Mouse (Mus musculus) brain, embryonic 14.5 days (tissue): ENCODE results near the gene Rflna. TPM values are rescaled to one million over a fixed set of nuclear protein-coding genes. Genes with fewer than 3 reads are reported as not detected.

ENCODE experiments used
- DNase-seq: peaks from one replicate; pipeline ENCODE4 v3.0.0-alpha.2; 2011; ENCODE audit warnings: low read depth
- CTCF ChIP-seq: fragments of 200-500 bp; IDR thresholded peaks from 2 replicates; pipeline ENCODE4 v1.5.1; 2012; ENCODE audit warnings: inconsistent platforms, mild to moderate bottlenecking, moderate library complexity, borderline replicate concordance; ENCODE audit not compliant: insufficient read depth, insufficient read length; ENCODE audit errors: extremely low read depth
- POLR2A ChIP-seq: fragments of 200-500 bp; IDR thresholded peaks from 2 replicates; pipeline ENCODE4 v1.6.1; 2012; ENCODE audit warnings: mild to moderate bottlenecking, inconsistent platforms, borderline replicate concordance; ENCODE audit not compliant: poor library complexity, insufficient read depth, insufficient read length, severe bottlenecking; ENCODE audit errors: extremely low read depth
- polyA plus RNA-seq: library from polyadenylated mRNA; depleted of rRNA; stranded (reverse); fragments of >200 nt; gene quantifications from 2 replicates; pipeline ENCODE4 v1.2.3, GENCODE M21; 2012

Rflna gene
- polyA plus RNA-seq, 1 experiment = 8.4 TPM

DNA sequence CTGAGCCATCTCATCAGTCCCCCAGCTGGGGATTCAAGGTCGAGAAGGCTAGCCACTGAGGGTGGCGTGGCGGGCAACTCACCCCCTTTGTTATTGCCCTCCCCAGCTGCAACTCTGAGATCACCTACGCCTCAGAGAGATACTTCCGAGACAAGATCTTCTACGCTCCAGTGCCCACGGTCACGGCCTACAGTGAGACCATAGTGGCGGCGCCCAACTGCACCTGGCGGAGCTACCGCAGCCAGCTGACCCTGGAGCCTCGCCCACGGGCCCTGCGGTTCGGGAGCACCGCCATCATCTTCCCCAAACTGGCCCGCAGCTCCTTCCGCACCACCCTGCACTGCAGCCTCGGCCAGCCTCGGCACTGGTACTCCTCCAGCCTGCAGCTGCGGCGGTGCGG, 8.1 kb downstream of the Rflna start:
- TF ChIP-seq CTCF (no peak), POLR2A (no peak)
- DNase-seq = no peak

GRCm38 (mm10) chr5:125011628-125012027, 8.6 kb downstream of the Rflna start:
- TF ChIP-seq POLR2A (no peak), CTCF (no peak)

GRCm38 (mm10) chr5:125014497-125014896, 11.5 kb downstream of the Rflna start:
- DNase-seq = peak; percentile 35
- TF ChIP-seq POLR2A = no peak
- TF ChIP-seq CTCF = peak; percentile 74

More at GRCm38 (mm10) chr5:125011628-125012027, 8.6 kb downstream of the Rflna start:
- no peak for DNase-seq

- DNase-seq = peak; percentile 58
These were observed 12.0 kb downstream of the Rflna start for GRCm38 (mm10) chr5:125015066-125015465.

GRCm38 (mm10) chr5:125015576-125015975, 12.6 kb downstream of the Rflna start:
- TF ChIP-seq CTCF (no peak), POLR2A (no peak)
- no peak for DNase-seq

More at GRCm38 (mm10) chr5:125015066-125015465, 12.0 kb downstream of the Rflna start:
- TF ChIP-seq POLR2A (no peak), CTCF (no peak)

GRCm38 (mm10) chr5:125016421-125017242, 13.6 kb downstream of the Rflna start:
- TF ChIP-seq CTCF = no peak; the same call in 1 of the 2 replicates
- TF ChIP-seq POLR2A = no peak
- no peak for DNase-seq

- TF ChIP-seq POLR2A (no peak), CTCF (no peak)
- DNase-seq = peak; percentile 70
These were observed 14.3 kb downstream of the Rflna start for GRCm38 (mm10) chr5:125017332-125017731.

DNA sequence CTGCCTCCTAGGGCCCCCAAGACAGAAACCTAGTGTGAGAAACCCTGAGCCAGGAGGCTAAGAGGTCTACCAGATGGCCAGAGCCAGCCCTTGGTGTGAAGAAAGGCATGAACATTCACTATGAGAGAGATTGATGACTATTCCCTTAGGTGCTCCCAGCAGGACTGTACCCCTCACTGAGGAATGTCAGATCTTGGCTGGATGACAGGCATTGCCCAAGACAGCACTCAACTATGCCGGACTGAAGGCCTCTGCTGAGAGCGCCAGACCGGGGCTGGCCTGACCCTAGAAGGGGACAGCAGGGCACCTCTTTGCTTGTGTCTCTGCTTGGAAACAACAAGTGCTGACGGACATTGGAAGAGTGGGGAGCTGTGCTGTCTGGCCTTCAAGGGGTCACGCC, 16.1 kb downstream of the Rflna start:
- TF ChIP-seq CTCF (no peak), POLR2A (no peak)
- no peak for DNase-seq

DNA sequence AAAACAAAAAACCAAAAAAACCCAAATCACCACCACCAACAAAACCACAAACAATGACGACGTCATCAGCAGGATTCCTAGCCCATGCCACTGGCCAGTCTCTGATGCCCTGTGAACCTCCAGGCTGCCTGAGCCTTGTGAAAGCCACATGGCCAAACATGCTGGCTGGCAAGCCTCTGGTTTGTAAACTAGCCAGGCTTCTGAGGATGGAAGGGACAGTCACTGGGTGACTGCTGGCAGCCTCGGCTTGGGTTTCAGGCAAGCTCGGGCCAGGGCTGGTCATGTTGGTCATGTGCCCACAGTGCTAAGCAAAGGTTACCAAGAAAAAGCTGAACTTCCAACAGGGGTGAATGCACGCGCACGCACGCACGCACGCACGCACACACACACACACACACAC, 18.3 kb downstream of the Rflna start:
- no peak for DNase-seq
- TF ChIP-seq CTCF (no peak), POLR2A (no peak)

DNA sequence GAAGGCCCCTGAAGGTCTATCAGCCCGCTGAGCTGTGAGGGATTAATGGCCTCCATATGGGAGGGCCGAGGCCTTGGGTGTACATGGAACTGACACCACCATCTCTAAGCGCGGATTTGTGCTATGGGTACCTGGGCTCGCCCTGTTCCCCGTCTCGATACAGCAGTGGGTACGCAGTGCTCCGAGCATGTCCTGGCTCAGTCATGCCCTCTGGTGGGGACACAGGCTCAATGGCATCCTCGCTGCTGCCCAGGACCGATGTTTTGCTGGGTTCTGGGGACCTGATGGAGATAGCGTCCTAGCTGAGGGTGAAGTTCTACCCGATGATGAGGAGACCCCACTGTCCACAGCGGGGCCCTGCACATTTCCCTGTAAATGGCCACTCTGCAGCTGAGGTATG, 21.0 kb downstream of the Rflna start:
- TF ChIP-seq POLR2A (no peak), CTCF (peak; percentile 68)
- DNase-seq = no peak

- DNase-seq = no peak
- TF ChIP-seq POLR2A (no peak), CTCF (no peak)
These were observed 25.4 kb downstream of the Rflna start for GRCm38 (mm10) chr5:125028371-125028770.

DNA sequence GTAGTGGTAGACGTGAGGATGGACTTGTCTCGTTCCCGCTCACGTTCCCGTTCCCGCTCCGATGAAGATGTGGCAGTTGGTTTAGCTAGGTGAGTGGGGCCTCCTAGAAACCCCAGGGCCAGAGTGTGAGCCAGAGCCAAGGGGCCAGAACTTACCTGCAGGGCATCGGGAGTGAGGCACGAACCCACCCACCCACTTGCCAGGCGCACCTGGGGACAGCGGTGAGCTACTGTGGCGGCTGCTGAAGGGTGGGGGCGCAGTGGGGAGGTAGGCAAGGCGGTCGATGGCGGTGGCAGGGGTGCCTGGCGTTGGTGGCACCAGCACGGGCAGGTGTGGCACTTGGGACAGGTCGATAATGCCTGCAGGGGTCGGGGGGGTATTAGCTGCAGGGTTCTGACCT, 25.9 kb downstream of the Rflna start:
- DNase-seq = no peak
- no peak for TF ChIP-seq CTCF
- TF ChIP-seq POLR2A = no peak
